In genomic region chr11:53616748-53617558, GRCm38 (mm10) we compare ENCODE assay signal across 18 mouse cellular contexts. TPM values are rescaled to one million over a fixed set of nuclear protein-coding genes. Genes with fewer than 3 reads are reported as not detected.
A peak's percentile ranks its signal among the peaks of the same experiment; 100 is the strongest.
DNase-seq lines count a peak whose midpoint lies in the region; ATAC-seq and TF ChIP-seq lines count a peak whose summit lies in the region.
"Had no signal": no experiment of that assay in that cellular context is flagged by ENCODE, and none has a peak within 500 bp of the region (broad histone marks: within the 10 kb centered on the region; RNA-seq: fewer than 3 reads in every experiment).

No protein-coding gene starts in this region.

- ATAC-seq in hematopoietic stem cell, adult 5-6 weeks (replicated peaks in 1 of 2; ENCODE audit: insufficient read depth in 1 of 2, low FRiP score in 2 of 2, low TSS enrichment in 1 of 2, low read depth in 1 of 2, poor library complexity in 2 of 2, severe bottlenecking in 2 of 2): peak; percentile 75 to 80
- ATAC-seq in liver, postnatal 0 days: peak; percentile 33; the same call in 1 of the 2 replicates

- H3K9ac ChIP-seq in liver, postnatal 0 days (replicated peaks): no peak overlapping the region

- peak; percentile 42 for DNase-seq in lung, postnatal 36 days
- DNase-seq in lung, adult 2 months: no peak
- peak; percentile 42 for DNase-seq in liver, postnatal 0 days
- no peak for DNase-seq in neural tube, embryonic 10.5 days (ENCODE audit: extremely low spot score, low spot score)
- DNase-seq in kidney, adult 2 months: no peak
- no peak for DNase-seq in frontal cortex, postnatal 36 days (ENCODE audit: low spot score in 2 of 2)
- DNase-seq in left cerebral cortex, postnatal 4 days: no peak
- DNase-seq: adrenal gland, adult 8-10 months; cerebellum, adult 11 months; lung, postnatal 4 days; right cerebral cortex, postnatal 14 days had no signal

- TF ChIP-seq POLR2A in lung, adult 2 months (IDR thresholded peaks at IDR 0.05; ENCODE audit: borderline replicate concordance, extremely low read depth, low read depth, low read length): no peak
- TF ChIP-seq POLR2A in kidney, adult 2 months (IDR thresholded peaks at IDR 0.05; ENCODE audit: low read depth, low read length): no peak

- H3K4me3 ChIP-seq in lung, adult 2 months (replicated peaks; ENCODE audit: extremely low read depth, low read depth, low read length): no peak overlapping the region
- H3K4me3 ChIP-seq in liver, postnatal 0 days (ENCODE audit: low read depth, low read length): no peak overlapping the region
- no peak overlapping the region for H3K4me3 ChIP-seq in kidney, adult 2 months (ENCODE audit: insufficient read depth, low read depth, low read length)

- H3K9me3 ChIP-seq in liver, postnatal 0 days (ENCODE audit: low read length): no peaks in the 10 kb centered on the region

- H3K27me3 ChIP-seq in liver, postnatal 0 days (ENCODE audit: insufficient read depth, low read length): no peaks in the 10 kb centered on the region
- H3K27me3 ChIP-seq in kidney, adult 2 months (replicated peaks; ENCODE audit: control insufficient read depth, insufficient read depth, low read length): no peaks in the 10 kb centered on the region

- no peak for TF ChIP-seq CTCF in lung, adult 2 months (IDR thresholded peaks at IDR 0.05; ENCODE audit: insufficient read depth, low read length)
- no peak for TF ChIP-seq CTCF in liver, postnatal 0 days (IDR thresholded peaks at IDR 0.05; ENCODE audit: low read depth)
- TF ChIP-seq CTCF in kidney, adult 2 months (conservative IDR thresholded peaks at IDR 0.05; ENCODE audit: insufficient read depth, insufficient read length, low read depth, low read length): no peak

- intact Hi-C loops in left cerebral cortex, postnatal 4 days (cut with DNase I): no loop called here

- peaks cover 4% of the 10 kb centered on the region for H3K4me1 ChIP-seq in lung, adult 2 months (ENCODE audit: control insufficient read depth, insufficient read depth, low read length)
- H3K4me1 ChIP-seq in liver, postnatal 0 days (ENCODE audit: insufficient read depth): peaks cover 6% of the 10 kb centered on the region
- no peaks in the 10 kb centered on the region for H3K4me1 ChIP-seq in kidney, adult 2 months (ENCODE audit: control insufficient read depth, insufficient read depth, low read length)

- 0 out of 2 replicates have a peak overlapping the region, but pooled peaks have one; percentile 9 for H3K4me2 ChIP-seq in liver, postnatal 0 days (ENCODE audit: low read depth, low read length)

- no peak overlapping the region for H3K27ac ChIP-seq in liver, postnatal 0 days (ENCODE audit: low read depth)
- H3K27ac ChIP-seq in kidney, adult 2 months (ENCODE audit: insufficient read depth, low read depth, low read length): no peak overlapping the region
- H3K27ac ChIP-seq: kidney, postnatal 0 days had no signal

- TF ChIP-seq EP300 in liver, postnatal 0 days (IDR thresholded peaks at IDR 0.05; ENCODE audit: low read depth): no peak

- no peaks in the 10 kb centered on the region for H3K36me3 ChIP-seq in liver, postnatal 0 days (replicated peaks; ENCODE audit: insufficient read depth, low read length)
- no peaks in the 10 kb centered on the region for H3K36me3 ChIP-seq in kidney, adult 2 months (ENCODE audit: control insufficient read depth, insufficient read depth, low read length)

- WGBS in lung, adult 2 months: 53% methylated on average over 8 of the region's 8 CpGs
- 60% methylated on average over 8 of the region's 8 CpGs for WGBS in liver, postnatal 0 days (ENCODE audit: insufficient replicate concordance)
- 78% methylated on average over 8 of the region's 8 CpGs for WGBS in kidney, adult 2 months

RNA-seq across cellular contexts. Expression of gene Il4, which starts 1.5 kb away (rescaled TPM):
- 0.46 TPM in 1 of 2 replicates, not detected in the other for polyA plus RNA-seq in lung, adult 2 months (2012; rRNA removed)
- 2.9 TPM in 1 of 2 replicates, not detected in the other for total RNA-seq in hematopoietic stem cell, adult 5-6 weeks (2017)
- polyA plus RNA-seq in liver, postnatal 0 days (2015; fragmentation: Nextera tagmentation; extraction: Ambion mirVana): 0.28 TPM in 1 of 2 replicates, not detected in the other
- polyA plus RNA-seq in kidney, adult 2 months (2012; rRNA removed): not detected in 2 replicates
- not detected for total RNA-seq in left cerebral cortex, postnatal 4 days (2021)
- total RNA-seq: adrenal gland, adult 8-10 months; layer of hippocampus, postnatal 10 days had no signal
- polyA plus RNA-seq: gonadal fat pad, adult 2 months; heart, postnatal 0 days had no signal

RNA-seq across cellular contexts. Expression of gene Il13, which starts 17.5 kb away (rescaled TPM):
- polyA plus RNA-seq in lung, adult 2 months (2012; rRNA removed): not detected in 2 replicates
- total RNA-seq in hematopoietic stem cell, adult 5-6 weeks (2017): not detected in 2 replicates
- polyA plus RNA-seq in liver, postnatal 0 days (2015; fragmentation: Nextera tagmentation; extraction: Ambion mirVana): not detected in 2 replicates
- polyA plus RNA-seq in kidney, adult 2 months (2012; rRNA removed): not detected in 2 replicates
- not detected for total RNA-seq in left cerebral cortex, postnatal 4 days (2021)
- total RNA-seq: adrenal gland, adult 8-10 months; layer of hippocampus, postnatal 10 days had no signal
- polyA plus RNA-seq: heart, postnatal 0 days; intestine, embryonic 14.5 days; kidney, postnatal 0 days; limb, embryonic 11.5 days had no signal

RNA-seq across cellular contexts. Expression of gene Kif3a, which starts 49.8 kb away (rescaled TPM):
- 5.4 and 8.5 TPM in 2 replicates for polyA plus RNA-seq in lung, adult 2 months (2012; rRNA removed)
- total RNA-seq in hematopoietic stem cell, adult 5-6 weeks (2017): 24.5 and 33.2 TPM in 2 replicates
- 5.3 and 7.1 TPM in 2 replicates for polyA plus RNA-seq in liver, postnatal 0 days (2015; fragmentation: Nextera tagmentation; extraction: Ambion mirVana)
- 7.4 and 7.5 TPM in 2 replicates for polyA plus RNA-seq in kidney, adult 2 months (2012; rRNA removed)
- total RNA-seq in left cerebral cortex, postnatal 4 days (2021): 100 to 1,000 TPM; 169 to 171 TPM

Comparison
In these comparisons a context has a peak if more than half of its experiments do, and no peak if none do; other contexts are left out.
1. DNase-seq: peak in lung, postnatal 36 days (single experiment) and liver, postnatal 0 days (single experiment); none in lung, adult 2 months (single experiment), neural tube, embryonic 10.5 days (single experiment), kidney, adult 2 months (single experiment), frontal cortex, postnatal 36 days (0 of 2) and left cerebral cortex, postnatal 4 days (single experiment).